Mouse (Mus musculus) hindbrain, postnatal 0 days (tissue): Measurements from ENCODE around the gene Nudt3. TPM values are rescaled to one million over a fixed set of nuclear protein-coding genes. Genes with fewer than 3 reads are reported as not detected.

Experiments
- ATAC-seq: fragments of 200-750 bp; cut with Nextera tagmentation; 2 replicates; pipeline ENCODE4 v1.8.0; 2017; ENCODE audit warnings: mild to moderate bottlenecking, moderate TSS enrichment, moderate library complexity
- DNase-seq: peaks from one replicate; pipeline ENCODE4 v3.0.0-alpha.2; 2015; ENCODE audit warnings: low spot score
- H3K27ac ChIP-seq: fragments of 300-500 bp; sonication (generic); 2 replicates; pipeline ENCODE4 v1.5.1; 2014; ENCODE audit warnings: mild to moderate bottlenecking
- H3K27me3 ChIP-seq: fragments of 300-500 bp; sonication (generic); 2 replicates; pipeline ENCODE4 v1.6.1; 2014; ENCODE audit warnings: low read length, mixed read lengths; ENCODE audit not compliant: insufficient read depth
- H3K36me3 ChIP-seq: fragments of 300-500 bp; sonication (generic); 2 replicates; pipeline ENCODE4 v1.6.1; 2014; ENCODE audit warnings: low read length, mixed read lengths; ENCODE audit not compliant: insufficient read depth
- H3K4me1 ChIP-seq: fragments of 300-500 bp; sonication (generic); 2 replicates; pipeline ENCODE4 v1.6.1; 2014; ENCODE audit warnings: antibody characterized with exemption, low read length, mixed read lengths; ENCODE audit not compliant: insufficient read depth
- H3K4me2 ChIP-seq: fragments of 300-500 bp; sonication (generic); 2 replicates; pipeline ENCODE4 v1.6.1; 2014; ENCODE audit warnings: low read depth, mild to moderate bottlenecking, low read length, moderate library complexity, mixed read lengths
- H3K4me3 ChIP-seq: fragments of 300-500 bp; sonication (generic); 2 replicates; pipeline ENCODE4 v1.5.1; 2014; ENCODE audit warnings: low read length
- H3K9ac ChIP-seq: fragments of 300-500 bp; sonication (generic); replicated peaks from 2 replicates; pipeline ENCODE4 v1.6.1; 2014; ENCODE audit warnings: mild to moderate bottlenecking, low read length, moderate library complexity, mixed read lengths
- H3K9me3 ChIP-seq: fragments of 300-500 bp; sonication (generic); 2 replicates; pipeline ENCODE4 v1.6.1; 2016; ENCODE audit warnings: low read length, mixed read lengths
- CTCF ChIP-seq: IDR thresholded peaks from 2 replicates; pipeline ENCODE4 v1.5.1; 2016; ENCODE audit warnings: antibody characterized with exemption, control low read depth, low read depth
- WGBS: fragments of 180-500 bp; shearing (Covaris S2); extraction: QIAGEN DNeasy Blood & Tissue Kit; methylation state at CpG from one replicate; pipeline ENCODE4 v1.1.7; 2014; 5-methylcytosine and 5-hydroxymethylcytosine counted together
- polyA plus RNA-seq: library from polyadenylated mRNA; unstranded; fragments of >200 nt; fragmentation: Nextera tagmentation; extraction: Ambion mirVana; gene quantifications from 2 replicates; pipeline ENCODE4 v1.2.1, GENCODE M21; 2015
- total RNA-seq: library from RNA; depleted of rRNA; stranded (reverse); fragments of >200 nt; gene quantifications from 2 replicates; pipeline ENCODE4 v1.2.3, GENCODE M21; 2014

Nudt3 gene
- total and polyA plus RNA-seq, 2 experiments from 2014 or later, result 220 to 252 TPM

DNA sequence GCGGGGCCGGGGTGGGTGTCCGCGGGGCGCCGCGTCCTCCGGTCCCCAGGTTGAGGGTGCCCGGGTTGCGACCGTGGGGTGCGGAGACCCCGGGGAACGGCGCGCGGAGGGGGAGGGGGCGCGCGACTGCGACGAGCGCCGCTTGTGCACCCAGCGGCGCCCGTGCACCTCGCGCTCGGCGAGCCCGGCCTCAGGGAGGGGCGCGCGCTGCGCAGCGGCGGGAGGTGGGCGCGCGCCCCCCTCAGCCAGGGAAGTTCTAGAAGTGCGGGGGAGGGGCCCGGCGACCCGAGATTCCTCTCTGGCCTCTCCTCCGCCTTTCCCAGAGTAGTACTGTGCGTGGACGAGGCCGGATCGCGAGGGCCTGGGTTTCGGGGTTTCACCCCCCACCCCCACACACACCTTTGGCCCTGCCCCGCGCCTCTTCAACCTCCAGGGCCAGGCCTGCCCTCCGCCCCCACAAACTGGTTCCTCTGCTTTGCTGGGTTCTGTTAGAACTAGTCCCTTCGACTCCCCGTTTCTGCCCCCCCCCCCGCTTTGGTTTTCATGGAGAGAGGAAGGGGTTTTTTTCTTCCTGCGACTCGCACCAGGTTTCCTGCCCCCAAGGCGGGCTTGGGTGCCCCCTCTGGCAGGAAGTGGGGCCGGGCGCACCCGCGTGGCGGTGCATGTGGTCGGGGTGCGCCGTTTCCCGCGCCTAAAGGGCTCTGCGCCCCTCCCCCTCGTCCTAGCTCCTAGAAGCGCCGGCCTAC, 65.9 kb downstream of the Nudt3 start:
- no peaks in the 10 kb centered on the region for H3K9me3 ChIP-seq
- peaks cover 15% of the 10 kb centered on the region for H3K4me1 ChIP-seq
- peak; percentile 27; the same call in 1 of the 2 replicates for TF ChIP-seq CTCF
- no peaks in the 10 kb centered on the region for H3K36me3 ChIP-seq
- no peaks in the 10 kb centered on the region for H3K27me3 ChIP-seq
- H3K27ac ChIP-seq, result peak overlapping the region; percentile 92
- DNase-seq (peak; percentile 76), ATAC-seq (peak; percentile 30)
- peak overlapping the region; percentile 95 for H3K9ac ChIP-seq
- H3K4me3 ChIP-seq, result peak overlapping the region; percentile 89
- H3K4me2 ChIP-seq, result peak overlapping the region; percentile 88
- under 1% methylated on average over 37 of the region's 75 CpGs for WGBS

DNA sequence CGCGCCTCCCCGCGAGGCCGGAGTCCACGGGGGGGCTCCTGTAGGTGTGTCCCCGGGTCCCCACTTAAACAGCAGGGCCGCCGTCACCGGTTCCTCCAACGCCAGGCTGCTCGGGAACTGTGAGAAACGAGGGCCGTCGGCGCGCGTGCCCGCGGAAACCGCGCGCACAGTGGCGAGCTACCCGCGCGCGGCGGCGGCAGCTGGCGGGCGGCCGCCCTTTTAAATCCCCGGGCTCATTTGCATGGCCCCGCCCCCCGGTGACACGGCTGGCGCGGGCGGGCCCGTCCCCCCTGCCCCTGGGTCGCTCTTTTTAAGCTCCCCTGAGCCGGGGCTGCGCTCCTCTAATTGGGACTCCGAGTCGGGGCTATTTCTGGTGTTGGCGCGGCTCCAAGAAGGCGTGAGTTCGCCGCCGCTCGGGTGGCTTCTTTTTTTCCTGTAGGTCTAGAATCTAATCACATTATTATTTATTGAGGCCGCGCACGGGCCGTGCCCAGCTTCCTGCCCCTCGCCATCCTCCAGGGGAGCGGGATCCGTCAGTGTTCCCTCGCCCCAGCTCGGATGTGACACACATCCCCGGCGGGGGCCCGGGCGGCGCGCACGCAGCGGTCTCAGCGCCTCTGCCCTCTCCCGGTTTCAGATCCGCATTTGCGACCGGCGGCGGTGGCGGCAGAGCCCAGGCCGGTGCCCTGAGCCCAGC, 66.8 kb downstream of the Nudt3 start, which contains the start of gene Hmga1:
Gene Hmga1, plus strand, starts transcription at position 183 of the 697 bp plus-strand sequence.
- ATAC-seq (peak; percentile 75), DNase-seq (peak; percentile 95)
- no peak for TF ChIP-seq CTCF
- H3K4me2 ChIP-seq, result peak within 1 kb of the TSS; percentile 88
- H3K4me1 ChIP-seq, result peaks cover 15% of the 10 kb centered on the region
- H3K27ac ChIP-seq, result peak within 1 kb of the TSS; percentile 92
- H3K27me3 ChIP-seq, result no peaks in the 10 kb centered on the region
- H3K4me3 ChIP-seq, result peak within 1 kb of the TSS; percentile 89
- no peaks in the 10 kb centered on the region for H3K9me3 ChIP-seq
- H3K36me3 ChIP-seq, result no peaks in the 10 kb centered on the region
- peak within 1 kb of the TSS; percentile 95 for H3K9ac ChIP-seq
- under 1% methylated on average over 55 of the region's 79 CpGs for WGBS

DNA sequence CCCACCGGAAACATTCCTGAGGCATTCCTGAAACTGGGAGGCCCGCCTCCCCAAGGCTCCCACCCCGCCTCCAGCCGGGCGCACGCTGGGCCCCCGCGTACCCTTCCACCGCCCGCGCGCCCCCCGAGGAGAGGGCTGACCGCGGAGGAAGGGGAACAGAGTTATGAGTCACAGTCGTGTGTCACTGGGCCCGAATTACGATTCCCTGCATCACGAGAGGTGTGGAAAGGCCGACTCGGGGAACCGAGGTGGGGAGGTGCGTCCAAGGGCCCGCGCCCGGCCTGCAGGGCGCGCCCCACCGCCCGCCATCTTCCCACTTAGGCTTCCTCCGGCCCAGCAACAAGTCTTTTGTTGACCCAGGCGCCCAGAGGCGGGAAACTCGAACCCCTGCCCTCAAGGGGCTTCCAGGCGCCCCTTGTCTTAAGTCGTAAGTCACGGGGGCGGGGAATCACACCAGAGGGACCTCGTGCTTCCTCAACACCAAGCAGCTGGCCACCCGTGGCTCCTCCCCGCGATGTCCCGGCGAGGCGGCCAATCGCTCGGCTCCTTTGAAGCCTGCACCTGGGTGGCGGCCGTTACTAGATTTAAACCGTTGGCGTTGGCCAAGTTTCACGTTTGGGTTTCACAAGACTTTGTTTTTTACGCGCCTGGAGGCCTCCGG, 67.7 kb downstream of the Nudt3 start:
- no peak for ATAC-seq
- Histone ChIP-seq H3K4me2 (peak overlapping the region; percentile 88), H3K4me3 (peak overlapping the region; percentile 89), H3K9ac (peak overlapping the region; percentile 19; the same call in 1 of the 2 replicates), H3K9me3 (no peaks in the 10 kb centered on the region), H3K27ac (peak overlapping the region; percentile 92; the same call in 1 of the 2 replicates), H3K36me3 (no peaks in the 10 kb centered on the region), H3K4me1 (peaks cover 15% of the 10 kb centered on the region), H3K27me3 (no peaks in the 10 kb centered on the region)
- no peak for TF ChIP-seq CTCF
- under 1% methylated on average over 48 of the region's 55 CpGs for WGBS
- DNase-seq, result peak; percentile 61

DNA sequence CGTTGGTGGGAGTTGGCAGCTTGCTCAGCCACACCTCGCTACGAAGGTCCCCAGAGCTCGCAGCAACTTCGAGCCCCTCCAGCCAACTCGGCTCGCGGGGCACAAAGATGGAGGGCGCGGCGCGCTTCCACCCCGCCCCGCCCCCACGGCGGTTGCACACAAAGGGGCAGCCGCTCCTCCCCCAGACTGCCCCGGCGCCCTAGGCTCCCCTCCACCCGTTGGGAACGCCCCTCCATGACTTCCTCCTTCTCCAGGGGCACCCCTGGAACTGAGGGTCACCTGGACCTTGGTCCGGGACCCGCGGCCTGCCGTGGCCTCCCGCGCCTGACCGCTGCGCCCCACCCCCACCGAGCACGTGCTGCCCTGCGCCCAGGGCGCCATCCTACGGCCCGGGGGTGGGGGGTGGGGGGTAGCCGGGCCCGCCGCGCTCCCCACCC, 68.2 kb downstream of the Nudt3 start:
- peaks cover 15% of the 10 kb centered on the region for H3K4me1 ChIP-seq
- H3K4me2 ChIP-seq, result peak overlapping the region; percentile 88
- H3K27ac ChIP-seq, result no peak overlapping the region
- no peaks in the 10 kb centered on the region for H3K27me3 ChIP-seq
- ATAC-seq (no peak), DNase-seq (no peak)
- 2% methylated on average over 29 of the region's 39 CpGs for WGBS
- H3K36me3 ChIP-seq, result no peaks in the 10 kb centered on the region
- TF ChIP-seq CTCF, result no peak
- peak overlapping the region; percentile 89 for H3K4me3 ChIP-seq
- H3K9me3 ChIP-seq, result no peaks in the 10 kb centered on the region
- H3K9ac ChIP-seq, result peak overlapping the region; percentile 19; the same call in 1 of the 2 replicates

DNA sequence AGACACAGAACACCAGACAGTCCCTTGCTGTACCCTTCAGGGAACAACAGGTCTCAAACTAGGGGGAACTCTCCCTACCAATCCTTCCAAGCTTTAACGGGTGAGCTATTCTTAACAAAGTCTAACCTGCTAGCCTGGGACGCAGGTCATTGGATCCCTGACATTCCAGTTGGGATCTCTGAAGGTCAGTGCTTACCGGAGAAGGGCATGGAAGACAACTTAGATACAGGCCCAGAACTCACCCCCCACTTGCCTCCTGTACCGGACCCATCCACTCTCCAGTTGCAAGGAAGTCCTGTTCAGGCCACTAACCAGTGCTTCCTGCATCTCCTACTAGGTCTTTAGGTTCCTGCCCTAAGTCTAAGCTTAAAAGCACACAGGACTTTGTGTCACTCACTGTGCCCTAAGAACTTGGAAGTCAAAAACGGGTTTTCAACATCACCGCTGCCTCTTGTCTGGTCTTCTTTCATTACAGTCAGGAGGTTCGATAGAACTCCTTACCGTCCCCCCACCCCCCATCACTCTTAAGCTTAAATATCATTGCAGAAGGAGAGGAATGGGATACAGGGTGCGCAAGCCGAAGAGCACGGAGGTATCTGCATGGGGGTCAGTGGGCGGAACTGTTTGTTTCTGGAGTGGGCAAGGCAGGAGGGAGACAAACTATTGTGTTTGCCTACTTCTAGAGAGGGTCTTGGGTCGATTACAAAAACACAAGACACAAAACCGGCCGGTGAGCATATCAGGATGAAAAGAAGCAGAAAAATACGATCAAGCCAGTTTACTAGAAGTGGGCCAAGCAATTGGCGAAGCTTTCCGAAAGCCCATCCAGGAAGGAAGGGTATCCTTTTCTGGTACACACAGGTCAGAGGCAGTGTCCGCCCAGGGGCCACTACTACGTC, 69.0 kb downstream of the Nudt3 start:
- Histone ChIP-seq H3K4me2 (no peak overlapping the region; the same call in 1 of the 2 replicates), H3K4me1 (peaks cover 18% of the 10 kb centered on the region), H3K4me3 (no peak overlapping the region), H3K9me3 (no peaks in the 10 kb centered on the region), H3K9ac (no peak overlapping the region), H3K27ac (no peak overlapping the region), H3K27me3 (no peaks in the 10 kb centered on the region), H3K36me3 (no peaks in the 10 kb centered on the region)
- WGBS, result 56% methylated on average over 20 of the region's 20 CpGs
- no peak for TF ChIP-seq CTCF
- DNase-seq, result no peak
- ATAC-seq, result no peak
